Mouse (Mus musculus): ENCODE data around the gene Ubr1. TPM values are rescaled to one million over a fixed set of nuclear protein-coding genes. Genes with fewer than 3 reads are reported as not detected.

The Ubr1 gene
- polyA plus RNA-seq, 1 experiment from 2014 or later: 25.1 TPM

GRCm38 (mm10) chr2:120970045-120970539, 423 bp downstream of the Ubr1 start:
- H3K36me3 ChIP-seq (ENCODE audit: control insufficient read depth, insufficient read depth, low read length): no peaks in the 10 kb centered on the region
- ATAC-seq (replicated peaks; ENCODE audit: low FRiP score) (peak; percentile 37; the same call in 1 of the 2 replicates), DNase-seq (ENCODE audit: low spot score) (peak; percentile 55)
- WGBS: under 1% methylated on average over 23 of the region's 23 CpGs
- H3K4me1 ChIP-seq (replicated peaks; ENCODE audit: control insufficient read depth, insufficient read depth, low read length): no peaks in the 10 kb centered on the region; the same call in 1 of the 2 replicates
- H3K9me3 ChIP-seq (ENCODE audit: control insufficient read depth, low read length): no peaks in the 10 kb centered on the region
- no peaks in the 10 kb centered on the region for H3K27me3 ChIP-seq (ENCODE audit: control insufficient read depth, insufficient read depth, low read length)
- peak overlapping the region; percentile 70 for H3K4me2 ChIP-seq (ENCODE audit: low read depth, low read length, severe bottlenecking)
- H3K27ac ChIP-seq (ENCODE audit: low read depth, low read length): peak overlapping the region; percentile 53
- H3K9ac ChIP-seq (ENCODE audit: low read length): peak overlapping the region; percentile 91
- peak overlapping the region; percentile 86 for H3K4me3 ChIP-seq (ENCODE audit: low read depth, low read length)

- no peaks in the 10 kb centered on the region for H3K9me3 ChIP-seq (ENCODE audit: control insufficient read depth, low read length)
- no peak overlapping the region for H3K4me2 ChIP-seq (ENCODE audit: low read depth, low read length, severe bottlenecking)
- no peaks in the 10 kb centered on the region; the same call in 1 of the 2 replicates for H3K4me1 ChIP-seq (replicated peaks; ENCODE audit: control insufficient read depth, insufficient read depth, low read length)
- H3K36me3 ChIP-seq (ENCODE audit: control insufficient read depth, insufficient read depth, low read length): no peaks in the 10 kb centered on the region
- no peaks in the 10 kb centered on the region for H3K27me3 ChIP-seq (ENCODE audit: control insufficient read depth, insufficient read depth, low read length)
- 94% methylated on average over 3 of the region's 3 CpGs for WGBS
- no peak overlapping the region for H3K9ac ChIP-seq (ENCODE audit: low read length)
- DNase-seq (ENCODE audit: low spot score): no peak
- no peak overlapping the region for H3K27ac ChIP-seq (ENCODE audit: low read depth, low read length)
- no peak for ATAC-seq (replicated peaks; ENCODE audit: low FRiP score)
- no peak overlapping the region for H3K4me3 ChIP-seq (ENCODE audit: low read depth, low read length)
Observed at GRCm38 (mm10) chr2:120965486-120965885, 5.0 kb downstream of the Ubr1 start.

- Histone ChIP-seq H3K27me3 (ENCODE audit: control insufficient read depth, insufficient read depth, low read length) (no peaks in the 10 kb centered on the region), H3K9me3 (ENCODE audit: control insufficient read depth, low read length) (no peaks in the 10 kb centered on the region), H3K4me2 (ENCODE audit: low read depth, low read length, severe bottlenecking) (no peak overlapping the region), H3K9ac (ENCODE audit: low read length) (no peak overlapping the region), H3K4me1 (replicated peaks; ENCODE audit: control insufficient read depth, insufficient read depth, low read length) (no peaks in the 10 kb centered on the region), H3K4me3 (ENCODE audit: low read depth, low read length) (no peak overlapping the region), H3K36me3 (ENCODE audit: control insufficient read depth, insufficient read depth, low read length) (no peaks in the 10 kb centered on the region), H3K27ac (ENCODE audit: low read depth, low read length) (no peak overlapping the region)
- 95% methylated on average over 7 of the region's 7 CpGs for WGBS
- DNase-seq (ENCODE audit: low spot score): no peak
- ATAC-seq (replicated peaks; ENCODE audit: low FRiP score): no peak
Observed at GRCm38 (mm10) chr2:120963110-120963509, 7.4 kb downstream of the Ubr1 start.

GRCm38 (mm10) chr2:120960261-120960660, 10.3 kb downstream of the Ubr1 start:
- ATAC-seq (replicated peaks; ENCODE audit: low FRiP score): no peak
- H3K27me3 ChIP-seq (ENCODE audit: control insufficient read depth, insufficient read depth, low read length): no peaks in the 10 kb centered on the region

GRCm38 (mm10) chr2:120959827-120960226, 10.7 kb downstream of the Ubr1 start:
- no peaks in the 10 kb centered on the region for H3K4me1 ChIP-seq (replicated peaks; ENCODE audit: control insufficient read depth, insufficient read depth, low read length)
- H3K36me3 ChIP-seq (ENCODE audit: control insufficient read depth, insufficient read depth, low read length): no peaks in the 10 kb centered on the region
- WGBS: 95% methylated on average over 5 of the region's 5 CpGs
- H3K27me3 ChIP-seq (ENCODE audit: control insufficient read depth, insufficient read depth, low read length): no peaks in the 10 kb centered on the region
- DNase-seq (ENCODE audit: low spot score) (no peak), ATAC-seq (replicated peaks; ENCODE audit: low FRiP score) (no peak)
- no peaks in the 10 kb centered on the region for H3K9me3 ChIP-seq (ENCODE audit: control insufficient read depth, low read length)
- H3K4me3 ChIP-seq (ENCODE audit: low read depth, low read length): no peak overlapping the region
- no peak overlapping the region for H3K9ac ChIP-seq (ENCODE audit: low read length)
- H3K4me2 ChIP-seq (ENCODE audit: low read depth, low read length, severe bottlenecking): no peak overlapping the region
- H3K27ac ChIP-seq (ENCODE audit: low read depth, low read length): no peak overlapping the region

More at GRCm38 (mm10) chr2:120960261-120960660, 10.3 kb downstream of the Ubr1 start:
- no peak for DNase-seq (ENCODE audit: low spot score)
- H3K36me3 ChIP-seq (ENCODE audit: control insufficient read depth, insufficient read depth, low read length): no peaks in the 10 kb centered on the region
- no peak overlapping the region for H3K4me3 ChIP-seq (ENCODE audit: low read depth, low read length)
- H3K9ac ChIP-seq (ENCODE audit: low read length): no peak overlapping the region
- no peaks in the 10 kb centered on the region for H3K9me3 ChIP-seq (ENCODE audit: control insufficient read depth, low read length)
- no peaks in the 10 kb centered on the region for H3K4me1 ChIP-seq (replicated peaks; ENCODE audit: control insufficient read depth, insufficient read depth, low read length)
- 94% methylated on average over 1 of the region's 1 CpGs for WGBS
- no peak overlapping the region for H3K4me2 ChIP-seq (ENCODE audit: low read depth, low read length, severe bottlenecking)
- H3K27ac ChIP-seq (ENCODE audit: low read depth, low read length): no peak overlapping the region

- ATAC-seq (replicated peaks; ENCODE audit: low FRiP score): no peak
- DNase-seq (ENCODE audit: low spot score): no peak
- Histone ChIP-seq H3K4me1 (replicated peaks; ENCODE audit: control insufficient read depth, insufficient read depth, low read length) (no peaks in the 10 kb centered on the region), H3K4me2 (ENCODE audit: low read depth, low read length, severe bottlenecking) (no peak overlapping the region), H3K4me3 (ENCODE audit: low read depth, low read length) (no peak overlapping the region), H3K9me3 (ENCODE audit: control insufficient read depth, low read length) (no peaks in the 10 kb centered on the region), H3K9ac (ENCODE audit: low read length) (no peak overlapping the region), H3K27ac (ENCODE audit: low read depth, low read length) (no peak overlapping the region), H3K27me3 (ENCODE audit: control insufficient read depth, insufficient read depth, low read length) (no peaks in the 10 kb centered on the region), H3K36me3 (ENCODE audit: control insufficient read depth, insufficient read depth, low read length) (no peaks in the 10 kb centered on the region)
- WGBS: 85% methylated on average over 2 of the region's 2 CpGs
Observed at GRCm38 (mm10) chr2:120959363-120959762, 11.2 kb downstream of the Ubr1 start.

- no peaks in the 10 kb centered on the region; the same call in 1 of the 2 replicates for H3K36me3 ChIP-seq (ENCODE audit: control insufficient read depth, insufficient read depth, low read length)
- no peak overlapping the region for H3K9ac ChIP-seq (ENCODE audit: low read length)
- no peak for DNase-seq (ENCODE audit: low spot score)
- no peaks in the 10 kb centered on the region for H3K9me3 ChIP-seq (ENCODE audit: control insufficient read depth, low read length)
- no peak overlapping the region for H3K4me3 ChIP-seq (ENCODE audit: low read depth, low read length)
- no peak overlapping the region for H3K27ac ChIP-seq (ENCODE audit: low read depth, low read length)
- no peak for ATAC-seq (replicated peaks; ENCODE audit: low FRiP score)
- no peaks in the 10 kb centered on the region for H3K4me1 ChIP-seq (replicated peaks; ENCODE audit: control insufficient read depth, insufficient read depth, low read length)
- no peak overlapping the region for H3K4me2 ChIP-seq (ENCODE audit: low read depth, low read length, severe bottlenecking)
- 83% methylated on average over 2 of the region's 2 CpGs for WGBS
- no peaks in the 10 kb centered on the region for H3K27me3 ChIP-seq (ENCODE audit: control insufficient read depth, insufficient read depth, low read length)
Observed at GRCm38 (mm10) chr2:120952176-120952938, 18.2 kb downstream of the Ubr1 start.

GRCm38 (mm10) chr2:120951208-120951607, 19.3 kb downstream of the Ubr1 start:
- no peak for DNase-seq (ENCODE audit: low spot score)
- Histone ChIP-seq H3K4me1 (replicated peaks; ENCODE audit: control insufficient read depth, insufficient read depth, low read length) (no peaks in the 10 kb centered on the region), H3K27me3 (ENCODE audit: control insufficient read depth, insufficient read depth, low read length) (no peaks in the 10 kb centered on the region), H3K4me3 (ENCODE audit: low read depth, low read length) (no peak overlapping the region), H3K36me3 (ENCODE audit: control insufficient read depth, insufficient read depth, low read length) (peaks cover 2% of the 10 kb centered on the region; the same call in 1 of the 2 replicates), H3K9me3 (ENCODE audit: control insufficient read depth, low read length) (no peaks in the 10 kb centered on the region), H3K27ac (ENCODE audit: low read depth, low read length) (no peak overlapping the region), H3K4me2 (ENCODE audit: low read depth, low read length, severe bottlenecking) (no peak overlapping the region), H3K9ac (ENCODE audit: low read length) (no peak overlapping the region)
- no peak for ATAC-seq (replicated peaks; ENCODE audit: low FRiP score)
- WGBS: 85% methylated on average over 5 of the region's 5 CpGs

GRCm38 (mm10) chr2:120933038-120933437, 37.5 kb downstream of the Ubr1 start:
- Histone ChIP-seq H3K4me3 (ENCODE audit: low read depth, low read length) (no peak overlapping the region), H3K9ac (ENCODE audit: low read length) (no peak overlapping the region), H3K27ac (ENCODE audit: low read depth, low read length) (no peak overlapping the region), H3K9me3 (ENCODE audit: control insufficient read depth, low read length) (no peaks in the 10 kb centered on the region), H3K36me3 (ENCODE audit: control insufficient read depth, insufficient read depth, low read length) (no peaks in the 10 kb centered on the region), H3K27me3 (ENCODE audit: control insufficient read depth, insufficient read depth, low read length) (no peaks in the 10 kb centered on the region), H3K4me2 (ENCODE audit: low read depth, low read length, severe bottlenecking) (no peak overlapping the region), H3K4me1 (replicated peaks; ENCODE audit: control insufficient read depth, insufficient read depth, low read length) (no peaks in the 10 kb centered on the region)
- DNase-seq (ENCODE audit: low spot score): no peak
- no peak for ATAC-seq (replicated peaks; ENCODE audit: low FRiP score)
- 96% methylated on average over 3 of the region's 3 CpGs for WGBS
